Mouse (Mus musculus): ENCODE measurements around the gene Rpa3.
A peak's percentile ranks its signal among the peaks of the same experiment; 100 is the strongest.

Rpa3 gene

GRCm38 (mm10) chr6:8209047-8209865, 49.7 kb downstream of the Rpa3 start, which contains the start of gene Mios:
Gene Mios, plus strand, starts transcription at chr6:8209222.
- peak; percentile 86 for DNase-seq (ENCODE audit: low read depth, low spot score)
